Mouse (Mus musculus): ENCODE results near the gene Cd22.

Cd22 gene

GRCm38 (mm10) chr7:30820854-30821445 is 59.2 kb downstream of the Cd22 start:
- no peak for DNase-seq (ENCODE audit: extremely low spot score)

- no peak for DNase-seq (ENCODE audit: extremely low spot score)
Measured at GRCm38 (mm10) chr7:30820131-30820530, 60.0 kb downstream of the Cd22 start.

Measured in embryo, embryonic 9.5 days (tissue).